Mouse (Mus musculus) cortical plate, adult 2 months (tissue): ENCODE measurements at regions not wholly inside any gene's neighbourhood (a gene's known extent, or its start where the extent isn't known, plus 50 kb on each side); places are given as distances from the start of the nearest gene placed in this dataset.

ENCODE experiments used
- H3K27ac ChIP-seq: fragments of 200-500 bp; 2 replicates; pipeline ENCODE4 v1.5.1; 2012; ENCODE audit warnings: low read length, control low read depth, inconsistent platforms; ENCODE audit not compliant: insufficient read depth
- H3K4me1 ChIP-seq: fragments of 200-500 bp; 2 replicates; pipeline ENCODE4 v1.6.1; 2011; ENCODE audit warnings: low read length; ENCODE audit not compliant: control insufficient read depth, insufficient read depth
- H3K4me3 ChIP-seq: fragments of 200-500 bp; 2 replicates; pipeline ENCODE4 v1.5.1; 2011; ENCODE audit warnings: mild to moderate bottlenecking, low read length, control low read depth; ENCODE audit not compliant: insufficient read depth
- CTCF ChIP-seq: fragments of 200-500 bp; IDR thresholded peaks from 2 replicates; pipeline ENCODE4 v1.5.1; 2011; ENCODE audit warnings: mild to moderate bottlenecking, control low read depth, low read length; ENCODE audit not compliant: insufficient read depth; ENCODE audit errors: extremely low read depth
- POLR2A ChIP-seq: fragments of 200-500 bp; IDR thresholded peaks from 2 replicates; pipeline ENCODE4 v1.6.1; 2011; ENCODE audit warnings: mild to moderate bottlenecking, low read length, control low read depth; ENCODE audit not compliant: insufficient read depth; ENCODE audit errors: extremely low read depth

GRCm38 (mm10) chr17:85853156-85853555 is 165.1 kb upstream of the Six2 start:
- no peak overlapping the region for H3K27ac ChIP-seq
- H3K4me3 ChIP-seq = no peak overlapping the region
- TF ChIP-seq POLR2A (no peak), CTCF (no peak)
- H3K4me1 ChIP-seq = no peaks in the 10 kb centered on the region

GRCm38 (mm10) chr17:85848526-85848925 is 160.5 kb upstream of the Six2 start:
- Histone ChIP-seq H3K4me1 (no peaks in the 10 kb centered on the region), H3K27ac (no peak overlapping the region), H3K4me3 (no peak overlapping the region)
- TF ChIP-seq POLR2A (no peak), CTCF (no peak)

GRCm38 (mm10) chr17:85847756-85848155 is 159.7 kb upstream of the Six2 start:
- Histone ChIP-seq H3K4me3 (no peak overlapping the region), H3K27ac (no peak overlapping the region), H3K4me1 (no peaks in the 10 kb centered on the region)
- TF ChIP-seq POLR2A (no peak), CTCF (no peak)

GRCm38 (mm10) chr17:85845059-85845458 is 157.0 kb upstream of the Six2 start:
- Histone ChIP-seq H3K27ac (no peak overlapping the region), H3K4me1 (no peaks in the 10 kb centered on the region), H3K4me3 (no peak overlapping the region)
- TF ChIP-seq POLR2A (no peak), CTCF (no peak)

- Histone ChIP-seq H3K27ac (no peak overlapping the region), H3K4me1 (no peaks in the 10 kb centered on the region), H3K4me3 (no peak overlapping the region)
- TF ChIP-seq CTCF = no peak
- TF ChIP-seq POLR2A = no peak
Observed at GRCm38 (mm10) chr17:85844486-85844885, 156.4 kb upstream of the Six2 start.

GRCm38 (mm10) chr17:85823036-85823435 is 135.0 kb upstream of the Six2 start:
- H3K4me1 ChIP-seq = no peaks in the 10 kb centered on the region; the same call in 1 of the 2 replicates
- H3K27ac ChIP-seq = no peak overlapping the region
- H3K4me3 ChIP-seq = no peak overlapping the region
- TF ChIP-seq CTCF = no peak
- TF ChIP-seq POLR2A = no peak

- Histone ChIP-seq H3K4me3 (no peak overlapping the region), H3K27ac (no peak overlapping the region), H3K4me1 (no peaks in the 10 kb centered on the region; the same call in 1 of the 2 replicates)
- no peak for TF ChIP-seq POLR2A
- no peak for TF ChIP-seq CTCF
Observed at GRCm38 (mm10) chr17:85821861-85822260, 133.8 kb upstream of the Six2 start.

GRCm38 (mm10) chr17:85818098-85818855 is 130.2 kb upstream of the Six2 start:
- Histone ChIP-seq H3K4me3 (no peak overlapping the region), H3K4me1 (no peaks in the 10 kb centered on the region), H3K27ac (no peak overlapping the region)
- no peak for TF ChIP-seq POLR2A
- no peak for TF ChIP-seq CTCF

GRCm38 (mm10) chr17:85816521-85816920 is 128.4 kb upstream of the Six2 start:
- H3K4me1 ChIP-seq = no peaks in the 10 kb centered on the region
- no peak overlapping the region for H3K27ac ChIP-seq
- no peak overlapping the region for H3K4me3 ChIP-seq
- TF ChIP-seq POLR2A = no peak
- TF ChIP-seq CTCF = no peak

- H3K4me1 ChIP-seq = no peaks in the 10 kb centered on the region
- no peak overlapping the region for H3K4me3 ChIP-seq
- H3K27ac ChIP-seq = no peak overlapping the region
- TF ChIP-seq CTCF (no peak), POLR2A (no peak)
Observed at GRCm38 (mm10) chr17:85816056-85816455, 128.0 kb upstream of the Six2 start.

GRCm38 (mm10) chr17:85808580-85808979 is 120.5 kb upstream of the Six2 start:
- Histone ChIP-seq H3K4me1 (no peaks in the 10 kb centered on the region), H3K27ac (no peak overlapping the region), H3K4me3 (no peak overlapping the region)
- TF ChIP-seq POLR2A (no peak), CTCF (no peak)
